Mouse (Mus musculus) embryonic facial prominence, embryonic 14.5 days (tissue): ENCODE data around the gene Oard1. TPM values are rescaled to one million over a fixed set of nuclear protein-coding genes. Genes with fewer than 3 reads are reported as not detected.

Experiments
- polyA plus RNA-seq: library from polyadenylated mRNA; unstranded; fragments of >200 nt; fragmentation: Nextera tagmentation; extraction: Ambion mirVana; gene quantifications from 2 replicates; pipeline ENCODE4 v1.2.1, GENCODE M21; 2014

Oard1 gene
- polyA plus RNA-seq, 1 experiment from 2014 or later = 38.1 TPM

Other genes with a start within 250 kb of the Oard1 start
- 0.08 and 0.10 TPM in 2 replicates for gene A530064D06Rik, start 242.7 kb upstream of the Oard1 start, polyA plus RNA-seq
- 0.08 TPM in 1 of 2 replicates, not detected in the other for gene Trem1, start 177.2 kb upstream of the Oard1 start, polyA plus RNA-seq
- 0.24 TPM in 1 of 2 replicates, not detected in the other for gene Trem3, start 162.2 kb upstream of the Oard1 start, polyA plus RNA-seq
- 0.13 and 0.21 TPM in 2 replicates for gene Treml4, start 145.7 kb upstream of the Oard1 start, polyA plus RNA-seq
- 0.14 and 0.28 TPM in 2 replicates for gene Treml2, start 110.5 kb upstream of the Oard1 start, polyA plus RNA-seq
- gene B430306N03Rik, start 93.9 kb upstream of the Oard1 start, polyA plus RNA-seq = 0.07 and 1.0 TPM in 2 replicates
- 5.4 and 6.6 TPM in 2 replicates for gene Trem2, start 63.6 kb upstream of the Oard1 start, polyA plus RNA-seq
- gene Treml1, start 50.1 kb upstream of the Oard1 start, polyA plus RNA-seq = 0.50 and 1.1 TPM in 2 replicates
- gene Nfya, start 108 bp upstream of the Oard1 start, polyA plus RNA-seq = 16.2 and 16.7 TPM in 2 replicates
- 73.2 and 104 TPM in 2 replicates for gene Apobec2, start 22.9 kb downstream of the Oard1 start, polyA plus RNA-seq
- 2.6 and 2.9 TPM in 2 replicates for gene Tspo2, start 41.5 kb downstream of the Oard1 start, polyA plus RNA-seq
- gene Unc5cl, start 44.9 kb downstream of the Oard1 start, polyA plus RNA-seq = 0.08 and 0.13 TPM in 2 replicates